Mouse (Mus musculus) liver, postnatal 0 days (tissue): Measurements from ENCODE around the gene Gm26602. TPM values are rescaled to one million over a fixed set of nuclear protein-coding genes. Genes with fewer than 3 reads are reported as not detected.

ENCODE experiments used
- ATAC-seq: fragments of 200-750 bp; cut with Nextera tagmentation; 2 replicates; pipeline ENCODE4 v1.8.0; 2017; ENCODE audit warnings: mild to moderate bottlenecking, moderate library complexity
- DNase-seq: peaks from one replicate; pipeline ENCODE4 v3.0.0-alpha.2; 2016
- H3K27ac ChIP-seq: fragments of 300-500 bp; sonication (generic); 2 replicates; pipeline ENCODE4 v1.5.1; 2014; ENCODE audit warnings: antibody characterized with exemption, moderate library complexity, mild to moderate bottlenecking, low read depth
- H3K27me3 ChIP-seq: fragments of 300-500 bp; sonication (generic); 2 replicates; pipeline ENCODE4 v1.6.1; 2014; ENCODE audit warnings: low read length, control low read depth, mixed read lengths; ENCODE audit not compliant: insufficient read depth
- H3K36me3 ChIP-seq: fragments of 300-500 bp; sonication (generic); replicated peaks from 2 replicates; pipeline ENCODE4 v1.6.1; 2014; ENCODE audit warnings: mild to moderate bottlenecking, control low read depth, low read length, moderate library complexity, mixed read lengths; ENCODE audit not compliant: insufficient read depth
- H3K4me1 ChIP-seq: fragments of 300-500 bp; sonication (generic); 2 replicates; pipeline ENCODE4 v1.6.1; 2014; ENCODE audit warnings: antibody characterized with exemption, mild to moderate bottlenecking, control low read depth; ENCODE audit not compliant: insufficient read depth
- H3K4me2 ChIP-seq: fragments of 300-500 bp; sonication (generic); 2 replicates; pipeline ENCODE4 v1.6.1; 2014; ENCODE audit warnings: low read depth, mild to moderate bottlenecking, low read length, moderate library complexity, mixed read lengths
- H3K4me3 ChIP-seq: fragments of 300-500 bp; sonication (generic); 2 replicates; pipeline ENCODE4 v1.5.1; 2014; ENCODE audit warnings: low read depth, low read length
- H3K9ac ChIP-seq: fragments of 300-500 bp; sonication (generic); replicated peaks from 2 replicates; pipeline ENCODE4 v1.6.1; 2014; ENCODE audit warnings: mild to moderate bottlenecking, moderate library complexity
- H3K9me3 ChIP-seq: fragments of 300-500 bp; sonication (generic); 2 replicates; pipeline ENCODE4 v1.6.1; 2016; ENCODE audit warnings: mild to moderate bottlenecking, control low read depth, low read length, mixed read lengths
- CTCF ChIP-seq: sonication (generic); IDR thresholded peaks from 2 replicates; pipeline ENCODE4 v1.5.1; 2016; ENCODE audit warnings: antibody characterized with exemption, low read depth
- EP300 ChIP-seq: IDR thresholded peaks from 2 replicates; pipeline ENCODE4 v1.6.1; 2016; ENCODE audit warnings: antibody characterized with exemption, low read depth, mild to moderate bottlenecking
- WGBS: fragments of 180-500 bp; shearing (Covaris S2); extraction: QIAGEN DNeasy Blood & Tissue Kit; methylation state at CpG from one replicate; pipeline ENCODE4 v1.1.7; 2014; ENCODE audit not compliant: insufficient replicate concordance; 5-methylcytosine and 5-hydroxymethylcytosine counted together
- polyA plus RNA-seq: library from polyadenylated mRNA; unstranded; fragments of >200 nt; fragmentation: Nextera tagmentation; extraction: Ambion mirVana; gene quantifications from 2 replicates; pipeline ENCODE4 v1.2.1, GENCODE M21; 2015

Gene Gm26602
- polyA plus RNA-seq, 1 experiment from 2014 or later: not detected

DNA sequence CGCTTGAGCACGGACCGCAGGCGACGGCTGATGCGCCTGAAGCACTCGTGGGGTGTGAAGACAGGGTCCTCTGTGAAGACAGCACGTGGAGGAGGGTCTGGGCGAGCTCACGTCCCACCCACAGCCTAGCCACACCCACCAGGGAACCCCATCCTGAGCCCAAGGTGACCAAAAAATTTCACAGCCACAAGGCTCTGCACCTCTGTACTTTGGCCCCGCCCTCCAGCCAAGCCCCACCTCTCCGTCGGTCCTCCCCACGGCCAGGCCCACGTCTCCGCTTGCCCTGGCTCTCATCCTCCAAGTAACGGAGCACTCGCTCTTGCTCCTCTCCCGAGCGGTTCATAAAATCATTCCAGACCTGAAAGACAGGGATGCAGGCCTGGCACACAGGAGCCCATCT, 1.8 kb downstream of the Gm26602 start:
- WGBS: 77% methylated on average over 20 of the region's 20 CpGs
- Histone ChIP-seq H3K4me2 (no peak overlapping the region), H3K27me3 (peaks cover under 1% of the 10 kb centered on the region; the same call in 1 of the 2 replicates), H3K4me1 (peaks cover 52% of the 10 kb centered on the region), H3K36me3 (peaks cover 12% of the 10 kb centered on the region), H3K9ac (no peak overlapping the region), H3K27ac (no peak overlapping the region), H3K4me3 (no peak overlapping the region), H3K9me3 (no peaks in the 10 kb centered on the region)
- no peak for ATAC-seq
- no peak for TF ChIP-seq CTCF
- TF ChIP-seq EP300: no peak
- no peak for DNase-seq

DNA sequence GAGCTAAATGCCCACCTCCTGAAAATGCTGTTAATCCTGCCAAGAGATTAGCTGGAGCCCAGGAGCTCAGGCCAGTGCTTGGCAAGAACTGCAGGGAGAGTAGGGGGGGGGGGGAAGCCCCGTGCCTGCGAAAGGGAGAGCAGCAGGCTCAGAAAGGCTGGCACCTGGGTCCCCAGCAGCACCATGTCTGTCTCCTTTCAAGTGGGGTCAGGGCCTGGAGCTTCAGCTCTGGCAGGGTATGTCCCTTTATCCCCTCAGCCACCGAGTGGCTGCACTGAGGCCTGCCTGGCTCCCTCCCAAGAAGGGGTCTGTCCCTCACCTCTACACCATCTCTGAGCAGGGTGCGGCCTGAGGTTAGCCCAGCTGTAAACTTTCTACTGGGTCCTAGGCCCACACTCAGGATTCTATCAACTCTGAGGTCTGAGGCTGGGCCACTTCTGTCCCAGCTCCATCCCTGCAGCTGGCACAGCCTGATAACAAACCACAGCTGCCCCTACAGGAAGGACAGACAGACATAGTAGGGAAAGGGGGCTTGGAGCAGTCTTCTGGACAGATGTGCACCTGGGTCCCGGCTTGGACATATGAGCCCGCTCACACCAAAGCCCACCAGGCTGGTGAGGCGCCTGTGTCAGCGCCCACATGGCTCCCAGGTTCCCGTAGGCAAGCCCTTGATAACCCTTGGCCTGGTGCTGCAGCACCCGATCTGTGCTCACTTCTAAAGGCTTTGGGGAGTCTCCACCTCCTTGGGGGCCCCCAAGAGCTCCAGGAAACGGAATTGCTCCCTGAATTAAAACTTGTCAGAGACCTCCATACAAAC, 3.7 kb downstream of the Gm26602 start:
- Histone ChIP-seq H3K4me2 (peak overlapping the region; percentile 98), H3K4me3 (peak overlapping the region; percentile 77), H3K27ac (peak overlapping the region; percentile 78), H3K27me3 (peaks cover 20% of the 10 kb centered on the region), H3K4me1 (peaks cover 53% of the 10 kb centered on the region), H3K36me3 (peaks cover 12% of the 10 kb centered on the region), H3K9ac (peak overlapping the region; percentile 19), H3K9me3 (no peaks in the 10 kb centered on the region)
- TF ChIP-seq CTCF (no peak), EP300 (peak; percentile 68)
- no peak for DNase-seq
- 45% methylated on average over 11 of the region's 11 CpGs for WGBS
- ATAC-seq: peak; percentile 71

DNA sequence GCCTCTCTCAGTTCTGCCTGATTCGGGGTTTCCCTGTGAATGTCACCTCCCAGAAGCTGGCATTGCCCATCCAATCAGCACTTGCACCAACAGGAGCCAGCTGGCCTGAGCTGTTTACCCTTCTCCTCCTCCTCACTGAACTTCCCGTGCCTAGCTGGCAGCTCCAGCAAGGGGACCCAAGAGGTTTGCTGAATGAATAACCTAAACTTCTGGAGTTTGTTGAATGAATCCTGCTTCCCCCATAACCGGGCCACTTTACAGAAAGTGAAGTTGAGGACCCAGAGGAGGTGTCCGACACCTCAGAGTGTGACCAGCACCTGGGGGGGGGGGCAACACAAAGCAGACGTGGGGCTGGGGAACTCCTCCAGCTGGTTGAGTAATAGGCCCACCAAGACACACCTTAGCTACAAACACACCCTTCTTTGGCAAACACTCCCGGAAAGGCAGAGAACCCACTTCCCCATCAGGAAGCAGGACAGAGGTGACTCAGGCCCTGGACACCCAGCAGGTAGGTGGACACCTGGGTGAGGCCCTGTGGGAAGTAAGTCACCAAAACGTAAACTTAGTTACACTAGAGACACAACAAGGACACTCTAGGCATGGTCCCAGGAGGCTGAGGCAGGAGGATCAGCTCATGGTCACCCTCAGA, 4.4 kb downstream of the Gm26602 start:
- Histone ChIP-seq H3K4me1 (peaks cover 48% of the 10 kb centered on the region), H3K36me3 (peaks cover 12% of the 10 kb centered on the region), H3K9ac (peak overlapping the region; percentile 19; the same call in 1 of the 2 replicates), H3K27ac (peak overlapping the region; percentile 78), H3K9me3 (no peaks in the 10 kb centered on the region), H3K4me2 (peak overlapping the region; percentile 98), H3K27me3 (peaks cover 27% of the 10 kb centered on the region), H3K4me3 (peak overlapping the region; percentile 77)
- TF ChIP-seq EP300: no peak
- ATAC-seq (peak; percentile 14), DNase-seq (no peak)
- WGBS: 33% methylated on average over 7 of the region's 7 CpGs

DNA sequence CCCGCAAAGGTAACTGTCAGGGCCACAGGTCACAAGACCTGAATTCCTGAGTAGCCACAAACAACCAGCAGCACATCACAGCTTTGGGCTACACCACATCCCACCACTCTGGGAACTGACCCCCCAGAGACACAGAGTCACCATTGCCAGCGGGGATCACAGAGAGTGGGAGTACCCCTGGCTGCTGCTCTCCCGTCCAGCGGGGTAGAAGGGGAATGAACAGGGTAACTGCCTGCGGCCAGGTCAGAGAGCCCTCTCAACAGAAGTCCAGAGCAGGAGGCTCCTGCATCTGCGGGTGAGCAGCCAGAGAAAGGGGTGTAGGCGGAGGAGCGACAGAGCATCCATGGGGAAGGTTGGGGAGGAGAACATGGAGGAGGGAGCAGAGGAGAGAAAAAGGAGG, 5.4 kb downstream of the Gm26602 start:
- Histone ChIP-seq H3K9ac (peak overlapping the region; percentile 93), H3K4me1 (peaks cover 55% of the 10 kb centered on the region), H3K9me3 (no peaks in the 10 kb centered on the region), H3K4me3 (peak overlapping the region; percentile 77), H3K4me2 (peak overlapping the region; percentile 98), H3K27me3 (peaks cover 37% of the 10 kb centered on the region), H3K36me3 (peaks cover 4% of the 10 kb centered on the region; the same call in 1 of the 2 replicates), H3K27ac (peak overlapping the region; percentile 85)
- DNase-seq: no peak
- no peak for ATAC-seq
- 11% methylated on average over 8 of the region's 8 CpGs for WGBS
- TF ChIP-seq EP300 (no peak), CTCF (no peak)

DNA sequence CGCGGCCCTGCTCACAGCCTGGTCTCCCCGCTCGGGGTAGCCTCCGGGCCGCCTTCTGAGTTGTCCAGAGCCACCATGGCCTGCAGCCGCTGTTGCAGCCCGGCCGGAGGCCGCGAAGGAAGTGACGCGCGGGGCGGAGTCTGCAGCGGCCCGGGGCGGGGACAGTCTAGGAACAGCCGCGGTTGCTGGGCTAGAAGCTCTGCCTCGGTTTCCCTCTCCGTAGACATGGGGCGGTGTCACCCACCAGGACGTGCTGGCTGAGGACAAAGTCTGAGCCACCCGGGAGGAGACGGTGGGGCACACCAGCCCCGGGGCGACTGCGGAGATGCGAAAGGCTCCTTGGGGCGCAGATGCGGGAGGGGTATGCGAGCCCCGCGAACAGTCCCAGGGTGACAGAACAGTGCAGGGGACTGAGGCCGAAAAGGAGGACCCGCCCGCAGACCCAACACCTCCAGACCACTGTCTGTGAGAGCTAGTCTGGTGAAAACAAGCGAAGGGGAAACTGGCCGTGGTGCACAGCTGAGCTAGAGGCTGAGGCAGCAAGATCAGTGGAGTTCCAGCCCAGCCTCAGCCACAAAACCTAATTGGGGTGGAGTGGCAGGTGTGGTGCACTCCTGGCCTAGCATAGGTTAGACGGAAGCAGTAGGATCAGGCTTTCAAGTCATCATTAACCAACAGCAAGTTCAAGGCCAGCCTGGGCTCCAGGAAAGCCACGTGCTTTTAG, 6.3 kb downstream of the Gm26602 start, which contains the start of gene Kiss1r:
Kiss1r (plus strand) TSS at position 164 of the 724 bp plus-strand sequence.
- WGBS: 3% methylated on average over 39 of the region's 42 CpGs
- Histone ChIP-seq H3K9me3 (no peaks in the 10 kb centered on the region), H3K4me3 (peak within 1 kb of the TSS; percentile 77), H3K9ac (peak within 1 kb of the TSS; percentile 93), H3K27ac (peak within 1 kb of the TSS; percentile 85), H3K4me2 (peak within 1 kb of the TSS; percentile 98), H3K36me3 (no peaks in the 10 kb centered on the region), H3K27me3 (peaks cover 46% of the 10 kb centered on the region), H3K4me1 (peaks cover 55% of the 10 kb centered on the region)
- peak; percentile 77 for ATAC-seq
- TF ChIP-seq CTCF (no peak), EP300 (no peak)
- DNase-seq: peak; percentile 91
